Mouse (Mus musculus): Measurements from ENCODE around the gene Smim14.

DNA sequence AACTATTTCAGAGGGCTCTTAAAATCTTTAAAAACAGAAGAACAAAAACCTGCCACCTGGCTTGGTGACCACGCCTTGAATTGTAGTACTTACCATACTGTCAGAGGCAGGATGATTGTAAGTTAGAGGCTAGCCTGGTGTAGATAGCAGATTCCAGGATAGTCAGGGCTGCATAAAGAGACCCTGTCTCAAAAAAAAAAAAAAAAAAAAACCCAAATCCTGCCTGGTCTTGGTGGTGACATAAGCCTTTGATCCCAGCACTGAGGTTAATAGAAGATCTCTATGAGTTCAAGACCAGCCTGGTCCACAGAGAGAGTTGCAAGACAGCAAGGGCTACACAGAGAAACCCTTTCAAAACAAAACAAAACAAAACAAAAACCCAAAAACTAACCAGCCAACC is 6.5 kb upstream of the Smim14 start:
- no peak for TF ChIP-seq CTCF (conservative IDR thresholded peaks at IDR 0.05; ENCODE audit: low read length)
- no peak for TF ChIP-seq NANOG (IDR thresholded peaks at IDR 0.05; ENCODE audit: borderline replicate concordance, low read length)

Data from E14TG2a.4 (cell line).